Mouse (Mus musculus): ENCODE measurements at regions not wholly inside any gene's neighbourhood (a gene's known extent, or its start where the extent isn't known, plus 50 kb on each side); places are given as distances from the start of the nearest gene placed in this dataset.

DNA sequence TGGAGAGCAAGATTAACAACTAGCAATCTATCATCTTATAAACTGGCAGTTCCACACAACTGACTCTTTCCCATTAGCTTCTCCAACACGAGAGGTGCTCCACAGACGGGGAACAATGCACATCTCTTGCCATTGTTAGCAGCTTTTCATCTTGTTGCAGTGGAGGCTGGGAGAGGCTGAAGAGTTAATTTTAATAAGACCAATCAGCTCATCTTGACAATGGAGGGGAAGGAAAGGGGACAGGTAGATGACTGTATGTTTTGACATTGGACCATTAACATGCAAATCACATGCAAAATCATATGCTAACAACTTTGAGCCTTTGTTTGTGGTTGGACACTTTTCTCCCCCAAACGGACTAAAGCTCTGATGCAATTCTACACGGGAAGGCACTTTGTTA lies 218.9 kb upstream of the Id4 start:
- TF ChIP-seq CTCF (IDR thresholded peaks at IDR 0.05; ENCODE audit: low read depth) (no peak), EP300 (optimal IDR thresholded peaks at IDR 0.05) (no peak)
